Mouse (Mus musculus) forebrain, embryonic 13.5 days (tissue): ENCODE measurements around the gene Maml3. TPM values are rescaled to one million over a fixed set of nuclear protein-coding genes. Genes with fewer than 3 reads are reported as not detected.
A peak's percentile ranks its signal among the peaks of the same experiment; 100 is the strongest.

Source experiments
- ATAC-seq: fragments of 200-750 bp; cut with Nextera tagmentation; 2 replicates; pipeline ENCODE4 v1.8.0; 2017
- H3K27ac ChIP-seq: fragments of 300-500 bp; sonication (generic); 2 replicates; pipeline ENCODE4 v1.5.1; 2015; ENCODE audit warnings: inconsistent platforms, mild to moderate bottlenecking, moderate library complexity
- H3K27me3 ChIP-seq: fragments of 300-500 bp; sonication (generic); 2 replicates; pipeline ENCODE4 v1.6.1; 2015; ENCODE audit warnings: mild to moderate bottlenecking, inconsistent platforms
- H3K36me3 ChIP-seq: fragments of 300-500 bp; sonication (generic); 2 replicates; pipeline ENCODE4 v1.6.1; 2015; ENCODE audit warnings: mild to moderate bottlenecking, inconsistent platforms; ENCODE audit not compliant: poor library complexity, severe bottlenecking
- H3K4me1 ChIP-seq: fragments of 300-500 bp; sonication (generic); 2 replicates; pipeline ENCODE4 v1.6.1; 2015; ENCODE audit warnings: inconsistent platforms
- H3K4me2 ChIP-seq: fragments of 300-500 bp; sonication (generic); 2 replicates; pipeline ENCODE4 v1.6.1; 2015; ENCODE audit warnings: inconsistent platforms, mild to moderate bottlenecking, moderate library complexity
- H3K4me3 ChIP-seq: fragments of 300-500 bp; sonication (generic); 2 replicates; pipeline ENCODE4 v1.5.1; 2015; ENCODE audit warnings: mild to moderate bottlenecking, inconsistent platforms
- H3K9ac ChIP-seq: fragments of 300-500 bp; sonication (generic); 2 replicates; pipeline ENCODE4 v1.6.1; 2015; ENCODE audit warnings: mild to moderate bottlenecking, inconsistent platforms
- H3K9me3 ChIP-seq: fragments of 300-500 bp; sonication (generic); replicated peaks from 2 replicates; pipeline ENCODE4 v1.6.1; 2016; ENCODE audit warnings: inconsistent platforms
- WGBS: fragments of 180-500 bp; shearing (Covaris S2); methylation state at CpG from one replicate; pipeline ENCODE4 v1.1.7; 2015; 5-methylcytosine and 5-hydroxymethylcytosine counted together
- polyA plus RNA-seq: library from polyadenylated mRNA; unstranded; fragments of >200 nt; fragmentation: Nextera tagmentation; extraction: Ambion mirVana; gene quantifications from 2 replicates; pipeline ENCODE4 v1.2.1, GENCODE M21; 2015

The Maml3 gene
- polyA plus RNA-seq, 1 experiment from 2014 or later: 5.4 TPM

- Histone ChIP-seq H3K36me3 (no peaks in the 10 kb centered on the region), H3K4me1 (peaks cover 23% of the 10 kb centered on the region), H3K27ac (no peak overlapping the region), H3K9ac (no peak overlapping the region), H3K9me3 (no peaks in the 10 kb centered on the region), H3K27me3 (no peaks in the 10 kb centered on the region), H3K4me3 (no peak overlapping the region), H3K4me2 (no peak overlapping the region)
- WGBS: 84% methylated on average over 8 of the region's 8 CpGs
- ATAC-seq: no peak
Observed at GRCm38 (mm10) chr3:51913498-51913897, 191.4 kb downstream of the Maml3 start.

- Histone ChIP-seq H3K4me2 (no peak overlapping the region), H3K4me3 (no peak overlapping the region), H3K27ac (no peak overlapping the region), H3K36me3 (no peaks in the 10 kb centered on the region), H3K4me1 (peaks cover 30% of the 10 kb centered on the region), H3K27me3 (no peaks in the 10 kb centered on the region), H3K9ac (no peak overlapping the region), H3K9me3 (no peaks in the 10 kb centered on the region)
- WGBS: 47% methylated on average over 8 of the region's 8 CpGs
- ATAC-seq: no peak
Observed at GRCm38 (mm10) chr3:51912214-51912613, 192.7 kb downstream of the Maml3 start.

GRCm38 (mm10) chr3:51908437-51908990 is 196.4 kb downstream of the Maml3 start:
- Histone ChIP-seq H3K27ac (no peak overlapping the region), H3K36me3 (no peaks in the 10 kb centered on the region), H3K9ac (no peak overlapping the region), H3K27me3 (no peaks in the 10 kb centered on the region), H3K4me1 (peaks cover 33% of the 10 kb centered on the region), H3K4me3 (no peak overlapping the region), H3K4me2 (no peak overlapping the region), H3K9me3 (no peaks in the 10 kb centered on the region)
- 9% methylated on average over 14 of the region's 14 CpGs for WGBS
- ATAC-seq: no peak

- Histone ChIP-seq H3K9ac (no peak overlapping the region), H3K4me2 (no peak overlapping the region), H3K27ac (no peak overlapping the region), H3K27me3 (no peaks in the 10 kb centered on the region), H3K36me3 (no peaks in the 10 kb centered on the region), H3K9me3 (no peaks in the 10 kb centered on the region), H3K4me1 (peaks cover 28% of the 10 kb centered on the region), H3K4me3 (no peak overlapping the region)
- WGBS: 18% methylated on average over 10 of the region's 10 CpGs
- peak; percentile 48; the same call in 1 of the 2 replicates for ATAC-seq
Observed at GRCm38 (mm10) chr3:51907113-51907860, 197.6 kb downstream of the Maml3 start.

GRCm38 (mm10) chr3:51905903-51906302 is 199.0 kb downstream of the Maml3 start:
- 72% methylated on average over 9 of the region's 9 CpGs for WGBS
- H3K4me3 ChIP-seq: no peak overlapping the region
- ATAC-seq: no peak

GRCm38 (mm10) chr3:51904357-51904855 is 200.5 kb downstream of the Maml3 start:
- Histone ChIP-seq H3K4me3 (no peak overlapping the region), H3K4me1 (peaks cover 36% of the 10 kb centered on the region), H3K9ac (no peak overlapping the region; the same call in 1 of the 2 replicates), H3K27me3 (no peaks in the 10 kb centered on the region), H3K27ac (0 out of 2 replicates have a peak overlapping the region, but pooled peaks have one; percentile 21), H3K9me3 (no peaks in the 10 kb centered on the region), H3K4me2 (peak overlapping the region; percentile 5; the same call in 1 of the 2 replicates), H3K36me3 (no peaks in the 10 kb centered on the region)
- peak; percentile 52 for ATAC-seq
- WGBS: 54% methylated on average over 12 of the region's 12 CpGs

More at GRCm38 (mm10) chr3:51905903-51906302, 199.0 kb downstream of the Maml3 start:
- H3K36me3 ChIP-seq: no peaks in the 10 kb centered on the region
- peaks cover 30% of the 10 kb centered on the region for H3K4me1 ChIP-seq
- no peak overlapping the region for H3K27ac ChIP-seq
- no peaks in the 10 kb centered on the region for H3K27me3 ChIP-seq
- H3K9ac ChIP-seq: no peak overlapping the region
- no peaks in the 10 kb centered on the region for H3K9me3 ChIP-seq
- H3K4me2 ChIP-seq: no peak overlapping the region

GRCm38 (mm10) chr3:51901151-51901550 is 203.7 kb downstream of the Maml3 start:
- peak; percentile 44; the same call in 1 of the 2 replicates for ATAC-seq
- Histone ChIP-seq H3K4me3 (no peak overlapping the region), H3K4me1 (peaks cover 21% of the 10 kb centered on the region), H3K9me3 (no peaks in the 10 kb centered on the region), H3K9ac (no peak overlapping the region), H3K36me3 (no peaks in the 10 kb centered on the region), H3K27ac (peak overlapping the region; percentile 57), H3K27me3 (no peaks in the 10 kb centered on the region), H3K4me2 (no peak overlapping the region)
- 60% methylated on average over 2 of the region's 2 CpGs for WGBS

- Histone ChIP-seq H3K9ac (no peak overlapping the region), H3K4me1 (peaks cover 10% of the 10 kb centered on the region), H3K36me3 (no peaks in the 10 kb centered on the region), H3K9me3 (0 out of 2 replicates have a peak, but pooled peaks cover 4% of the 10 kb centered on the region), H3K27me3 (no peaks in the 10 kb centered on the region), H3K4me2 (no peak overlapping the region), H3K4me3 (no peak overlapping the region), H3K27ac (no peak overlapping the region)
- ATAC-seq: no peak
- 71% methylated on average over 8 of the region's 8 CpGs for WGBS
Observed at GRCm38 (mm10) chr3:51894514-51894913, 210.4 kb downstream of the Maml3 start.

- H3K36me3 ChIP-seq: no peaks in the 10 kb centered on the region
- H3K4me1 ChIP-seq: peaks cover 30% of the 10 kb centered on the region
- H3K9me3 ChIP-seq: 0 out of 2 replicates have a peak, but pooled peaks cover 4% of the 10 kb centered on the region
- H3K27me3 ChIP-seq: no peaks in the 10 kb centered on the region
- no peak overlapping the region for H3K9ac ChIP-seq
- no peak overlapping the region for H3K4me3 ChIP-seq
- WGBS: 86% methylated on average over 10 of the region's 10 CpGs
- no peak for ATAC-seq
- H3K4me2 ChIP-seq: no peak overlapping the region
- H3K27ac ChIP-seq: no peak overlapping the region
Observed at GRCm38 (mm10) chr3:51891562-51892119, 213.2 kb downstream of the Maml3 start.

- Histone ChIP-seq H3K4me3 (no peak overlapping the region), H3K9ac (no peak overlapping the region), H3K4me2 (no peak overlapping the region), H3K4me1 (peaks cover 30% of the 10 kb centered on the region), H3K9me3 (no peaks in the 10 kb centered on the region), H3K27me3 (no peaks in the 10 kb centered on the region), H3K36me3 (no peaks in the 10 kb centered on the region), H3K27ac (peak overlapping the region; percentile 88)
- ATAC-seq: peak; percentile 44
- 67% methylated on average over 4 of the region's 4 CpGs for WGBS
Observed at GRCm38 (mm10) chr3:51890181-51890580, 214.7 kb downstream of the Maml3 start.

GRCm38 (mm10) chr3:51889776-51890175 is 215.1 kb downstream of the Maml3 start:
- H3K36me3 ChIP-seq: no peaks in the 10 kb centered on the region
- peaks cover 30% of the 10 kb centered on the region for H3K4me1 ChIP-seq
- H3K27ac ChIP-seq: peak overlapping the region; percentile 88
- no peaks in the 10 kb centered on the region for H3K9me3 ChIP-seq
- no peak overlapping the region for H3K9ac ChIP-seq
- ATAC-seq: peak; percentile 90
- no peak overlapping the region for H3K4me3 ChIP-seq
- H3K27me3 ChIP-seq: no peaks in the 10 kb centered on the region
- WGBS: 26% methylated on average over 5 of the region's 5 CpGs
- H3K4me2 ChIP-seq: peak overlapping the region; percentile 51
